Mouse (Mus musculus) liver, adult 2 months (tissue): ENCODE measurements around the gene Zeb2.

ENCODE experiments used
- CTCF ChIP-seq: fragments of 200-500 bp; IDR thresholded peaks from 2 replicates; pipeline ENCODE4 v1.5.1; 2011; ENCODE audit warnings: low read depth, low read length, control low read depth
- POLR2A ChIP-seq: fragments of 200-500 bp; IDR thresholded peaks from 2 replicates; pipeline ENCODE4 v1.6.1; 2011; ENCODE audit warnings: low read length, control low read depth; ENCODE audit not compliant: insufficient read depth; ENCODE audit errors: extremely low read depth

DNA sequence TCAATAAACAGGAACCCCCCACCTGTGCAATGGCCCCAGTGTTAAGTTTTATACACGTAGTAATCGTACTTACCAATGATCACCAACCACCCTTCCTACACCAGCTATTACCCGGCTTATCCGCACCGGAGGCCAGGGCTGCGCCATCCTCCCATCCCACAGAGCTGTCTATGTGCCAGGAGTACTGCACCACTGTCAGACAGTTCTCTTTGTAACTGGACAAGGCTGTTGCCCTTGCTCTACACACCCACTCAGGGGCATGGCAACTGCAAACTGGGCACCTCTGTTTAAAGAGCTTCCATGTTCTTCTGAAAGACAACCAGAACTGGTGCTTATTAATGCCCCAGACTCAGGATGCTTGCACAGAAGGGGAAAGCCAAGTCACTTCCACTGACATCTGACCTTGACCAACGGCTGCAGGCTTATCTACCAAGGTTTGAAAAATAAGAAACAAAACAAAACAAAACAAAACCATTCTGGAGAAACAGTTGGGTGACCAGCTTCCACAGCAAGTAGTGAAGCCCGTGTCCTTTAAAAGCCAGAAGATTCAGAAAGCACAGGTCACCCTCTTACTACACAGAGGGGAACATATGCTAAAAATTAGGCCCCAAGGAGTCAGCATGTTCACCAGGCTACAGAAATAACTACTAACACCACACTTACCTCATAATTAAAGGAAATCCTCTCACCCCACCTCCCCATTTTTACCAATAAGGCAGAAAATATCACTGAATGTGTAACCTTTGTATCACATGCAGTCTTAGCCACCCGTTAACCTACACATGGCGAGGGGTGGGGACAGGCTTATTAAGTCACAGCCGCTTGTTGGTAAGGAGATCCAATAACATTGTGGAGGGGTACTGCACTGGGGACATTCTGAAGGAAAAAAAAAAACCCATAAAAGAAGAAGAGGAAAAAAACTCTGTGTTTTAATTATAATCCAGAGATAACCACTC is 62.8 kb downstream of the Zeb2 start:
- TF ChIP-seq CTCF = no peak
- no peak for TF ChIP-seq POLR2A
